Mouse (Mus musculus): Measurements from ENCODE around the gene Sez6l2.

DNA sequence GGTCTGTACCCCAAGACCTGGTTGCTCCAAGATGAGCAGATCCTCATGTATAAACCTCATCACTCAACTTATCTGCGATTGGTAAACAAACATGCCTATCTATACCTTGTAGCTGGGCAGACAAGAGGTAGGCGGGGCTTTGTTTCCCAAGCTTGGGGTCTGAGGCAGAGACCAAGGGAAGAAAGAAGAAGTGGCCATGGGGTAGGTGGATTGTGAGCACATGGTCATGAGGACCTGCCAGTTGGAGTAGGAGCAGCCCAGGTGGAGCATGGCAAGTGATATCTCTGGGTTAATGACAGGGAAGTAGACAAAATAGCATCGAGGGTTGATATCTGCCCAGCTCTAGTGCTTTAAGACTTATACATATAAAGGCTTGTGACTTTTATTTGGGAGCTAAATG is 35.5 kb upstream of the Sez6l2 start:
- TF ChIP-seq CTCF (IDR thresholded peaks at IDR 0.05; ENCODE audit: low read depth, low read length) (no peak), GATA1 (IDR thresholded peaks at IDR 0.05; ENCODE audit: borderline replicate concordance, low read length) (no peak)

All from G1E (cell line).